Mouse (Mus musculus) liver, embryonic 12.5 days (tissue): Measurements from ENCODE around the gene Amz2. TPM values are rescaled to one million over a fixed set of nuclear protein-coding genes. Genes with fewer than 3 reads are reported as not detected.

ENCODE experiments used
- ATAC-seq: fragments of 200-750 bp; cut with Nextera tagmentation; 2 replicates; pipeline ENCODE4 v1.8.0; 2017; ENCODE audit warnings: moderate number of reproducible peaks, mild to moderate bottlenecking, moderate library complexity
- H3K27ac ChIP-seq: fragments of 300-500 bp; sonication (generic); 2 replicates; pipeline ENCODE4 v1.5.1; 2016; ENCODE audit warnings: mild to moderate bottlenecking
- H3K27me3 ChIP-seq: fragments of 300-500 bp; sonication (generic); replicated peaks from 2 replicates; pipeline ENCODE4 v1.6.1; 2016; ENCODE audit warnings: mild to moderate bottlenecking, moderate library complexity
- H3K36me3 ChIP-seq: fragments of 300-500 bp; sonication (generic); 2 replicates; pipeline ENCODE4 v1.6.1; 2016; ENCODE audit warnings: mild to moderate bottlenecking, moderate library complexity
- H3K4me1 ChIP-seq: fragments of 300-500 bp; sonication (generic); 2 replicates; pipeline ENCODE4 v1.6.1; 2016
- H3K4me2 ChIP-seq: fragments of 300-500 bp; sonication (generic); 2 replicates; pipeline ENCODE4 v1.6.1; 2016; ENCODE audit warnings: mild to moderate bottlenecking, moderate library complexity
- H3K4me3 ChIP-seq: fragments of 300-500 bp; sonication (generic); 2 replicates; pipeline ENCODE4 v1.5.1; 2016; ENCODE audit warnings: mild to moderate bottlenecking, moderate library complexity
- H3K9ac ChIP-seq: fragments of 300-500 bp; sonication (generic); 2 replicates; pipeline ENCODE4 v1.6.1; 2016; ENCODE audit warnings: mild to moderate bottlenecking, moderate library complexity
- H3K9me3 ChIP-seq: fragments of 300-500 bp; sonication (generic); replicated peaks from 2 replicates; pipeline ENCODE4 v1.6.1; 2016; ENCODE audit warnings: mild to moderate bottlenecking, moderate library complexity
- WGBS: fragments of 180-500 bp; shearing (Covaris S2); methylation state at CpG from one replicate; pipeline ENCODE4 v1.1.7; 2016; ENCODE audit not compliant: insufficient replicate concordance; 5-methylcytosine and 5-hydroxymethylcytosine counted together
- polyA plus RNA-seq: library from polyadenylated mRNA; unstranded; fragments of >200 nt; fragmentation: Nextera tagmentation; extraction: Ambion mirVana; gene quantifications from 2 replicates; pipeline ENCODE4 v1.2.1, GENCODE M21; 2016

Amz2 gene
- polyA plus RNA-seq, 1 experiment from 2014 or later, result 17.8 TPM

GRCm38 (mm10) chr11:109473171-109474085, 47.7 kb downstream of the Amz2 start, which contains the start of the genes Arsg and Slc16a6:
Arsg (plus strand) TSS chr11:109473374.
Slc16a6 (minus strand) TSS chr11:109473598.
- Histone ChIP-seq H3K27me3 (no peaks in the 10 kb centered on the region), H3K36me3 (peaks cover 14% of the 10 kb centered on the region), H3K9me3 (no peaks in the 10 kb centered on the region), H3K4me2 (peak within 1 kb of the TSS; percentile 96), H3K9ac (peak within 1 kb of the TSS; percentile 99), H3K4me3 (peak within 1 kb of the TSS; percentile 77), H3K4me1 (peaks cover 75% of the 10 kb centered on the region), H3K27ac (peak within 1 kb of the TSS; percentile 99)
- ATAC-seq, result peak; percentile 87
- WGBS, result under 1% methylated on average over 96 of the region's 111 CpGs

- Histone ChIP-seq H3K9me3 (no peaks in the 10 kb centered on the region), H3K4me1 (peaks cover 75% of the 10 kb centered on the region), H3K4me2 (peak overlapping the region; percentile 96), H3K27ac (peak overlapping the region; percentile 99), H3K27me3 (no peaks in the 10 kb centered on the region), H3K9ac (peak overlapping the region; percentile 99), H3K4me3 (peak overlapping the region; percentile 77), H3K36me3 (peaks cover 6% of the 10 kb centered on the region)
- 8% methylated on average over 14 of the region's 14 CpGs for WGBS
- no peak for ATAC-seq
Observed at GRCm38 (mm10) chr11:109474086-109474742, 48.5 kb downstream of the Amz2 start.

GRCm38 (mm10) chr11:109474836-109475235, 49.1 kb downstream of the Amz2 start:
- H3K9me3 ChIP-seq, result no peaks in the 10 kb centered on the region
- peak overlapping the region; percentile 99 for H3K9ac ChIP-seq
- peak overlapping the region; percentile 96 for H3K4me2 ChIP-seq
- H3K36me3 ChIP-seq, result no peaks in the 10 kb centered on the region
- ATAC-seq, result no peak
- no peaks in the 10 kb centered on the region for H3K27me3 ChIP-seq
- H3K27ac ChIP-seq, result peak overlapping the region; percentile 99
- 76% methylated on average over 13 of the region's 13 CpGs for WGBS
- H3K4me3 ChIP-seq, result peak overlapping the region; percentile 77
- H3K4me1 ChIP-seq, result peaks cover 75% of the 10 kb centered on the region

GRCm38 (mm10) chr11:109475717-109476116, 50.0 kb downstream of the Amz2 start:
- Histone ChIP-seq H3K9ac (peak overlapping the region; percentile 49), H3K4me2 (no peak overlapping the region), H3K4me3 (no peak overlapping the region), H3K9me3 (no peaks in the 10 kb centered on the region), H3K4me1 (peaks cover 75% of the 10 kb centered on the region), H3K27me3 (no peaks in the 10 kb centered on the region), H3K36me3 (no peaks in the 10 kb centered on the region), H3K27ac (peak overlapping the region; percentile 72; the same call in 1 of the 2 replicates)
- ATAC-seq, result no peak
- WGBS, result 82% methylated on average over 4 of the region's 4 CpGs

- Histone ChIP-seq H3K27me3 (no peaks in the 10 kb centered on the region), H3K4me2 (0 out of 2 replicates have a peak overlapping the region, but pooled peaks have one; percentile 17), H3K9ac (peak overlapping the region; percentile 49), H3K27ac (peak overlapping the region; percentile 72), H3K36me3 (no peaks in the 10 kb centered on the region), H3K9me3 (no peaks in the 10 kb centered on the region), H3K4me1 (peaks cover 75% of the 10 kb centered on the region), H3K4me3 (no peak overlapping the region)
- ATAC-seq, result no peak
- WGBS, result 52% methylated on average over 2 of the region's 2 CpGs
Observed at GRCm38 (mm10) chr11:109476241-109476640, 50.5 kb downstream of the Amz2 start.

GRCm38 (mm10) chr11:109476653-109477052, 50.9 kb downstream of the Amz2 start:
- Histone ChIP-seq H3K9ac (peak overlapping the region; percentile 49), H3K36me3 (no peaks in the 10 kb centered on the region), H3K4me2 (0 out of 2 replicates have a peak overlapping the region, but pooled peaks have one; percentile 17), H3K4me3 (no peak overlapping the region), H3K27me3 (no peaks in the 10 kb centered on the region), H3K27ac (peak overlapping the region; percentile 72), H3K4me1 (peaks cover 76% of the 10 kb centered on the region), H3K9me3 (no peaks in the 10 kb centered on the region)
- no peak for ATAC-seq
- WGBS, result 24% methylated on average over 6 of the region's 6 CpGs

GRCm38 (mm10) chr11:109477606-109478380, 52.0 kb downstream of the Amz2 start:
- ATAC-seq, result no peak
- Histone ChIP-seq H3K4me2 (no peak overlapping the region), H3K27ac (peak overlapping the region; percentile 72; the same call in 1 of the 2 replicates)

GRCm38 (mm10) chr11:109479575-109480285, 54.0 kb downstream of the Amz2 start:
- Histone ChIP-seq H3K36me3 (no peaks in the 10 kb centered on the region), H3K27ac (no peak overlapping the region), H3K4me2 (no peak overlapping the region), H3K9me3 (no peaks in the 10 kb centered on the region), H3K27me3 (no peaks in the 10 kb centered on the region), H3K4me3 (no peak overlapping the region), H3K4me1 (peaks cover 70% of the 10 kb centered on the region), H3K9ac (no peak overlapping the region)
- WGBS, result 51% methylated on average over 16 of the region's 16 CpGs
- no peak for ATAC-seq

More at GRCm38 (mm10) chr11:109477606-109478380, 52.0 kb downstream of the Amz2 start:
- Histone ChIP-seq H3K27me3 (no peaks in the 10 kb centered on the region), H3K4me1 (peaks cover 77% of the 10 kb centered on the region), H3K9ac (peak overlapping the region; percentile 17; the same call in 1 of the 2 replicates), H3K36me3 (no peaks in the 10 kb centered on the region), H3K4me3 (no peak overlapping the region), H3K9me3 (no peaks in the 10 kb centered on the region)
- 68% methylated on average over 16 of the region's 16 CpGs for WGBS

- no peak overlapping the region for H3K4me3 ChIP-seq
- 51% methylated on average over 8 of the region's 8 CpGs for WGBS
- H3K27me3 ChIP-seq, result no peaks in the 10 kb centered on the region
- no peak overlapping the region for H3K27ac ChIP-seq
- H3K36me3 ChIP-seq, result no peaks in the 10 kb centered on the region
- ATAC-seq, result no peak
- H3K4me1 ChIP-seq, result peaks cover 63% of the 10 kb centered on the region
- no peak overlapping the region for H3K4me2 ChIP-seq
- no peak overlapping the region for H3K9ac ChIP-seq
- H3K9me3 ChIP-seq, result no peaks in the 10 kb centered on the region
Observed at GRCm38 (mm10) chr11:109480440-109480839, 54.7 kb downstream of the Amz2 start.

GRCm38 (mm10) chr11:109485398-109486045, 59.8 kb downstream of the Amz2 start:
- Histone ChIP-seq H3K9ac (no peak overlapping the region), H3K36me3 (no peaks in the 10 kb centered on the region), H3K4me1 (peaks cover 22% of the 10 kb centered on the region), H3K27ac (no peak overlapping the region), H3K9me3 (no peaks in the 10 kb centered on the region), H3K4me2 (no peak overlapping the region), H3K27me3 (no peaks in the 10 kb centered on the region), H3K4me3 (no peak overlapping the region)
- ATAC-seq, result 0 out of 2 replicates have a peak, but pooled peaks have one; percentile 20
- WGBS, result 85% methylated on average over 15 of the region's 15 CpGs
